Mouse (Mus musculus) liver, postnatal 0 days (tissue): Measurements from ENCODE around the gene Pradc1. TPM values are rescaled to one million over a fixed set of nuclear protein-coding genes. Genes with fewer than 3 reads are reported as not detected.
A peak's percentile ranks its signal among the peaks of the same experiment; 100 is the strongest.

Experiments
- ATAC-seq: fragments of 200-750 bp; cut with Nextera tagmentation; 2 replicates; pipeline ENCODE4 v1.8.0; 2017; ENCODE audit warnings: mild to moderate bottlenecking, moderate library complexity
- DNase-seq: peaks from one replicate; pipeline ENCODE4 v3.0.0-alpha.2; 2016
- H3K27ac ChIP-seq: fragments of 300-500 bp; sonication (generic); 2 replicates; pipeline ENCODE4 v1.5.1; 2014; ENCODE audit warnings: antibody characterized with exemption, moderate library complexity, mild to moderate bottlenecking, low read depth
- H3K27me3 ChIP-seq: fragments of 300-500 bp; sonication (generic); 2 replicates; pipeline ENCODE4 v1.6.1; 2014; ENCODE audit warnings: low read length, control low read depth, mixed read lengths; ENCODE audit not compliant: insufficient read depth
- H3K36me3 ChIP-seq: fragments of 300-500 bp; sonication (generic); replicated peaks from 2 replicates; pipeline ENCODE4 v1.6.1; 2014; ENCODE audit warnings: mild to moderate bottlenecking, control low read depth, low read length, moderate library complexity, mixed read lengths; ENCODE audit not compliant: insufficient read depth
- H3K4me1 ChIP-seq: fragments of 300-500 bp; sonication (generic); 2 replicates; pipeline ENCODE4 v1.6.1; 2014; ENCODE audit warnings: antibody characterized with exemption, mild to moderate bottlenecking, control low read depth; ENCODE audit not compliant: insufficient read depth
- H3K4me2 ChIP-seq: fragments of 300-500 bp; sonication (generic); 2 replicates; pipeline ENCODE4 v1.6.1; 2014; ENCODE audit warnings: low read depth, mild to moderate bottlenecking, low read length, moderate library complexity, mixed read lengths
- H3K4me3 ChIP-seq: fragments of 300-500 bp; sonication (generic); 2 replicates; pipeline ENCODE4 v1.5.1; 2014; ENCODE audit warnings: low read depth, low read length
- H3K9ac ChIP-seq: fragments of 300-500 bp; sonication (generic); replicated peaks from 2 replicates; pipeline ENCODE4 v1.6.1; 2014; ENCODE audit warnings: mild to moderate bottlenecking, moderate library complexity
- H3K9me3 ChIP-seq: fragments of 300-500 bp; sonication (generic); 2 replicates; pipeline ENCODE4 v1.6.1; 2016; ENCODE audit warnings: mild to moderate bottlenecking, control low read depth, low read length, mixed read lengths
- CTCF ChIP-seq: sonication (generic); IDR thresholded peaks from 2 replicates; pipeline ENCODE4 v1.5.1; 2016; ENCODE audit warnings: antibody characterized with exemption, low read depth
- EP300 ChIP-seq: IDR thresholded peaks from 2 replicates; pipeline ENCODE4 v1.6.1; 2016; ENCODE audit warnings: antibody characterized with exemption, low read depth, mild to moderate bottlenecking
- WGBS: fragments of 180-500 bp; shearing (Covaris S2); extraction: QIAGEN DNeasy Blood & Tissue Kit; methylation state at CpG from one replicate; pipeline ENCODE4 v1.1.7; 2014; ENCODE audit not compliant: insufficient replicate concordance; 5-methylcytosine and 5-hydroxymethylcytosine counted together
- polyA plus RNA-seq: library from polyadenylated mRNA; unstranded; fragments of >200 nt; fragmentation: Nextera tagmentation; extraction: Ambion mirVana; gene quantifications from 2 replicates; pipeline ENCODE4 v1.2.1, GENCODE M21; 2015

Pradc1 gene
- polyA plus RNA-seq, 1 experiment from 2014 or later, result 17.2 TPM

GRCm38 (mm10) chr6:85415829-85416228 is 35.9 kb downstream of the Pradc1 start:
- Histone ChIP-seq H3K27me3 (no peaks in the 10 kb centered on the region), H3K9ac (no peak overlapping the region), H3K36me3 (no peaks in the 10 kb centered on the region), H3K4me1 (no peaks in the 10 kb centered on the region), H3K4me3 (no peak overlapping the region), H3K27ac (no peak overlapping the region), H3K9me3 (no peaks in the 10 kb centered on the region), H3K4me2 (no peak overlapping the region)
- DNase-seq (no peak), ATAC-seq (no peak)
- 38% methylated on average over 3 of the region's 3 CpGs for WGBS
- TF ChIP-seq EP300 (no peak), CTCF (no peak)

DNA sequence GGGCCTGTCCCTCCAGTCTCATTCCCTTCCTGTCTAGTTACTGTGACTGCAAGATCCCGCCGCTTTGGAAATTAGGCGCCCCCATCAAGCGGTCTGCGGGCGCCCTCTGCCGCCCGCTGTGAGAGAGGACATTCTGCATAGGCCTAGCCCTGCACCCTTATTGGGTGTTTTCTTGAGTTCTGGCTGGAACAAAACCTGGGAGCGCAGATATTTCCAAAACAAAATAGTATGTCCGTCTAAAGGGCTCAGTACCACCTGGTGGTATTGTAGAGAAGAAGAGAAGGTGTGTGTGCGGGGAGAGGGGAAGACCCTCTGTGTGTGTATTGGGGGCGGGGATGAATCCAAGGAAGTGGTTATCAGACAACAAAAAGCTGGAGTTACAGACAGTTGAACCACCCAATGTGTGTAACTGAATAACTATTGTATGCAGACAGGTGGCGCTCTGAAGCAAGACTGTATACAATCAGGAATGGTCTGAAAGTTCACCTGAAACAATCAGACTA is 40.9 kb downstream of the Pradc1 start:
- peak; percentile 71 for TF ChIP-seq CTCF
- TF ChIP-seq EP300, result no peak
- no peaks in the 10 kb centered on the region for H3K36me3 ChIP-seq
- H3K4me1 ChIP-seq, result no peaks in the 10 kb centered on the region
- peak; percentile 72 for DNase-seq
- peak; percentile 74 for ATAC-seq
- no peak overlapping the region for H3K4me3 ChIP-seq
- no peaks in the 10 kb centered on the region for H3K9me3 ChIP-seq
- no peak overlapping the region for H3K9ac ChIP-seq
- WGBS, result 11% methylated on average over 13 of the region's 13 CpGs
- no peak overlapping the region for H3K4me2 ChIP-seq
- no peak overlapping the region for H3K27ac ChIP-seq
- peaks cover 35% of the 10 kb centered on the region for H3K27me3 ChIP-seq

DNA sequence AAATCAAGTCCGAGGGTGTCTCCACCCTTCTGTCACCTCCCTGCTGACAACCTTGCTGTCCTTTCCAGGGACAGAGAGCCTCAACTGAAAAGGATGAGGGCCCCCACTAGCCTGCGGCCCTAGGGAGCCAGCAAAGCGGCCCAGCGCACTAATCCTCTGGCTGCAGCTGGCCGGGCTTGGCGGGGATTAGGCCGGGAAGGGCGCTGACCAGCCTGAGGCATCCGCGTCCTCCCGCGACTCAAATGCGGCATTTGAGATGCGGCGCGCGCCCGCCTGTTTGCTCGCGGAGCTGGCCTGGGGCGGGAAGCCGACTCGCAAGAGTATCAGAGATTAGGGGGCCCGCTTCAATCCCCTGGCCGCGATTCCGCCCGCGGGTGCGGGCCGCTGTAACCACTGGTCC is 42.8 kb downstream of the Pradc1 start:
- H3K4me2 ChIP-seq, result no peak overlapping the region

DNA sequence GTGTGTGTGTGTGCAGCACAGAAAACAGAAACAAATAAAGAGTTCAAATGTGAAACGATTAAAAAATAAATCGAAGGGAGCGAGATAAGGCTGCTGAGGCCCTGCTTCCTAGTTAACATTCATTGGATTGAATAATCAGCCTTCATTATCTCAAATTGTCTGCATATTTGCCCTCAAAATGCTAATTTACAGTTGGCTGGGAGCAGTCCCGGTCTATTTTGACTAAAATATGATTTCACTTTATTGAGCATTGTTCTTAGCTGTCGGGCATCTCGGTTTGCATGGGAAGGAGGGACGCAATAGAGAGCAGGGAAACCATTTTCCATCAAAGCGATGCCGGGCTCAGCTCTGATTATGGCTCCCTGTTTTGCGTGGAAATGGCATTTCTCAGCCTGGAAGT is 48.7 kb downstream of the Pradc1 start:
- 75% methylated on average over 10 of the region's 10 CpGs for WGBS
- ATAC-seq, result no peak

More for the DNA sequence above, 42.8 kb downstream of the Pradc1 start:
- Histone ChIP-seq H3K4me1 (no peaks in the 10 kb centered on the region), H3K9ac (no peak overlapping the region), H3K36me3 (no peaks in the 10 kb centered on the region), H3K27me3 (peaks cover 37% of the 10 kb centered on the region), H3K9me3 (no peaks in the 10 kb centered on the region), H3K4me3 (no peak overlapping the region), H3K27ac (no peak overlapping the region)
- WGBS, result 3% methylated on average over 31 of the region's 31 CpGs
- ATAC-seq, result no peak
- no peak for TF ChIP-seq CTCF
- TF ChIP-seq EP300, result no peak
- no peak for DNase-seq

DNA sequence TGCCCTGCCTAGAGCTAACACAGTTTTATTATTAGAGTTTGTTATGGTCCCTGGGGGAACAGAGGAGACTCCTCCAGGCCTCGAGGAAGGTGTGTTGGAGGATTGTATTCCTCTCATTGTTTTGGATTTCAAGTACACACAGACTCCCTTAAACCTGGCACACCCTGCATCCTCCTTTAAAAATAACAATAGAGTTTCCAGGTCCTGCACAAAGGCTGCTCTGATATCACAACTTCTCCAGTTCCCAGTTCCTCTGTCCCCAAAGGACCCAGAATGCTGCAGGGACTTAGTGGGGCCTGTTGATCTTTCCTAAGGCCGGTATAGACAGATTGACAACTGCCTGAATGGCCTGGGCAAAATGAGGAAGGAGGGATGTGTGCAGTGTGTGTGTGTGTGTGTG is 49.2 kb downstream of the Pradc1 start:
- H3K27ac ChIP-seq, result no peak overlapping the region
- no peaks in the 10 kb centered on the region for H3K36me3 ChIP-seq
- DNase-seq (no peak), ATAC-seq (no peak)
- WGBS, result 21% methylated on average over 2 of the region's 2 CpGs
- H3K4me1 ChIP-seq, result no peaks in the 10 kb centered on the region
- no peak overlapping the region for H3K4me3 ChIP-seq
- H3K9ac ChIP-seq, result no peak overlapping the region
- H3K9me3 ChIP-seq, result no peaks in the 10 kb centered on the region
- no peak for TF ChIP-seq CTCF
- H3K4me2 ChIP-seq, result no peak overlapping the region
- H3K27me3 ChIP-seq, result peaks cover 6% of the 10 kb centered on the region

More for the DNA sequence above, 48.7 kb downstream of the Pradc1 start:
- Histone ChIP-seq H3K9me3 (no peaks in the 10 kb centered on the region), H3K27ac (no peak overlapping the region), H3K36me3 (no peaks in the 10 kb centered on the region), H3K4me1 (no peaks in the 10 kb centered on the region), H3K9ac (no peak overlapping the region), H3K4me3 (no peak overlapping the region), H3K27me3 (peaks cover 11% of the 10 kb centered on the region), H3K4me2 (no peak overlapping the region)
- no peak for TF ChIP-seq CTCF
- no peak for TF ChIP-seq EP300
- DNase-seq, result no peak

- TF ChIP-seq EP300, result no peak
- TF ChIP-seq CTCF, result no peak
- no peak overlapping the region for H3K4me2 ChIP-seq
- WGBS, result 38% methylated on average over 5 of the region's 5 CpGs
- H3K4me3 ChIP-seq, result no peak overlapping the region
- no peak overlapping the region for H3K27ac ChIP-seq
- H3K36me3 ChIP-seq, result no peaks in the 10 kb centered on the region
- no peaks in the 10 kb centered on the region for H3K4me1 ChIP-seq
- 0 out of 2 replicates have a peak, but pooled peaks cover 3% of the 10 kb centered on the region for H3K9me3 ChIP-seq
- no peaks in the 10 kb centered on the region for H3K27me3 ChIP-seq
- ATAC-seq, result no peak
- DNase-seq, result no peak
- H3K9ac ChIP-seq, result no peak overlapping the region; the same call in 1 of the 2 replicates
Observed at GRCm38 (mm10) chr6:85399715-85400114, 52.1 kb downstream of the Pradc1 start.

- peak; percentile 69 for TF ChIP-seq CTCF
- TF ChIP-seq EP300, result no peak
- Histone ChIP-seq H3K9ac (no peak overlapping the region), H3K36me3 (no peaks in the 10 kb centered on the region), H3K9me3 (0 out of 2 replicates have a peak, but pooled peaks cover 3% of the 10 kb centered on the region), H3K4me3 (no peak overlapping the region), H3K27ac (no peak overlapping the region), H3K27me3 (no peaks in the 10 kb centered on the region), H3K4me2 (no peak overlapping the region), H3K4me1 (no peaks in the 10 kb centered on the region)
- 31% methylated on average over 1 of the region's 1 CpGs for WGBS
- ATAC-seq, result no peak
- DNase-seq, result peak; percentile 45
Observed at GRCm38 (mm10) chr6:85397165-85397564, 54.6 kb downstream of the Pradc1 start.

Other genes with a start within 250 kb of the Pradc1 start
- gene Sfxn5, start 118.5 kb downstream of the Pradc1 start, polyA plus RNA-seq, result 3.1 and 3.3 TPM in 2 replicates
- gene Rab11fip5, start 77.3 kb downstream of the Pradc1 start, polyA plus RNA-seq, result 1.1 TPM in 2 replicates
- not detected in 2 replicates for gene Noto, start 28.1 kb downstream of the Pradc1 start, polyA plus RNA-seq
- 9.6 and 11.3 TPM in 2 replicates for gene Smyd5, start 20.0 kb downstream of the Pradc1 start, polyA plus RNA-seq
- gene Cct7, start 456 bp downstream of the Pradc1 start, polyA plus RNA-seq, result 146 and 157 TPM in 2 replicates
- gene Fbxo41, start 51.0 kb upstream of the Pradc1 start, polyA plus RNA-seq, result not detected in 2 replicates
- gene Egr4, start 61.6 kb upstream of the Pradc1 start, polyA plus RNA-seq, result not detected in 2 replicates
- 0.68 and 0.72 TPM in 2 replicates for gene Alms1, start 135.6 kb upstream of the Pradc1 start, polyA plus RNA-seq